Mouse (Mus musculus) 3134 (cell line): ENCODE data around the gene Pcdh20.

ENCODE experiments used
- DNase-seq: peaks from one replicate; pipeline ENCODE4 v3.0.0-alpha.2; 2011; ENCODE audit warnings: low spot score; ENCODE audit not compliant: insufficient read length; ENCODE audit errors: extremely low read depth

Gene Pcdh20

GRCm38 (mm10) chr14:88470495-88471434, at the start of gene Pcdh20:
TSS of gene Pcdh20 (minus strand) at chr14:88471396.
- DNase-seq = no peak

- no peak for DNase-seq
These were observed 8.7 kb upstream of the Pcdh20 start for GRCm38 (mm10) chr14:88479909-88480308.

- no peak for DNase-seq
These were observed 1.2 kb downstream of the Pcdh20 start for GRCm38 (mm10) chr14:88469956-88470355.

DNA sequence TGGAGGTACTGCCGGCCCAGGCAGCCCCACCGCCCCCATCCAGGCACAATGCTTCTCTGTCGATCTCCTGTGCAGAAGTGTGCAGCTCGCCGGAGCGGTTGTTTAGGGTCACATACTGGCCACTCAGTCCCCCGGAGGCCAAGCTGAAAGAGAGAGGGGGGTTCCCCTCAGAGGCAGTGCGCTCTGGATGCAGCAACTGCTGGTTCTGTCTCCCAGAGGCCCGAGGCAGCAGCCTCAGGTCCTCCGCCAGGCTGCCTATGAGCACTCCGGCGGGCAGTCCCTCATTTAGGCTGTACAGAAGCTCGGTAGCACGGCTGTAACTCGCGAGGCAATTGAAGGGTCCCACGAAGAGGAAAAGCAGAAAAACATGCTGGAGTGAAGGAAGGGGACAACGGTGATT, 1.8 kb downstream of the Pcdh20 start:
- no peak for DNase-seq

- DNase-seq = no peak
These were observed 4.8 kb downstream of the Pcdh20 start for GRCm38 (mm10) chr14:88466416-88466815.

DNA sequence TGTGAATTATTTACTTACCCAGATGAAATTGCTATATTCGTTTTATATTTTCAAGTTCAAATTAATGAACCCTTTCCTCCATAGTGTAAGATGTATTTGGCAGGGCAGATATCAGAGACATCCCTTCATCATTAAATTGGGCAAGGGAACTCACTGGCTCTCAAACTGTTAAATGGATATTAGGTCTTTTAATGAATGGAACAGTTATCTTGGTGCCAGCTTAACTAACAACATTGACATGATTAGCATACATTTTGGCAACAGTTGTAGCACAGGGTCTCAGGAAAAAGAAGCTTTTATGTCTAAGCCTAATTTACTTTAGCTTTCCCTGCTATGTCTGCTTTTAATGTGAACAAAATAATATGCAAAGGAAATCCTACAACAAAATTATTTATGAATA, 6.8 kb downstream of the Pcdh20 start:
- DNase-seq = no peak

- DNase-seq = no peak
These were observed 7.8 kb downstream of the Pcdh20 start for GRCm38 (mm10) chr14:88463357-88463756.

- no peak for DNase-seq
These were observed 8.3 kb downstream of the Pcdh20 start for GRCm38 (mm10) chr14:88462944-88463343.

- no peak for DNase-seq
These were observed 10.5 kb downstream of the Pcdh20 start for GRCm38 (mm10) chr14:88460705-88461104.

DNA sequence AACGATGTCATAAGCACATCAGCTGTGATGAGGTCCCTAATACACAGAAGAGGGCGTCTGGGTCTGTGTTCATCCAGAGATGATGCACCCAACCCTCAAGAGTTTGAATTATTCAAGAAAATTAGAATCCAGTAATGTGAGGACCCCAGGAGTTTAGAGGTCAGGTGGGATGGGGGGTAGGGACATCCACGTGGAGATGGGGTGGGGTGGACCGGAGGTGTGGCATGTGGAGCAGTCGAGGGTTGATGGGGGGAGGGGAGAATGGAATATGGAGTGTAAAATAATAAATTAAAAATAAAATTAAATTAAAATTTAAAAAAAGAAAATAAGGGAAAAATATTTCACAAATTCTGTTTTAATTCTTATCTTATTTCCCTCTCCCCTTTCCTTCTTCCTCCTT, 27.9 kb downstream of the Pcdh20 start:
- DNase-seq = no peak

DNA sequence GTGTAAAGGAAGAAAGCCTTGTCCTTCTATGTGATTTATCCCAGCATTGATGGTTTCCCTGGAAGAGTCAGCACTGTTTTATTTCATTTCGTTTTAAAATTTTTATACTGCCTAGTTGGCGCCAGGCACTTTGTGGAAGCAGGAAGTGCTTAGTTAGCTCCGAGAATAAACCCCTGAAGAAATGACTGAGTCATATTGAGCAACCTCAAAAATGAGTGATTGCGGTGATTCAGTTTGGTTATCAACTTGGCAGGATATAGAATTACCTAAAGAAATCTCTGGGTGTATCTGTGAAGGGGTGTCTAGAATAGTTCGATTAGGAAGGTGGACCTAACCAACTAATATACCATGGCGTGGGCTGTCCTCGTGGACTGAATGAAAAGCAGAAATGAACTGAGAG, 41.8 kb downstream of the Pcdh20 start:
- DNase-seq = no peak

- DNase-seq = no peak
These were observed 43.8 kb downstream of the Pcdh20 start for GRCm38 (mm10) chr14:88427370-88427769.
